Mouse (Mus musculus) embryo, embryonic 10 days (tissue): ENCODE data around the gene Gm17304.
A peak's percentile ranks its signal among the peaks of the same experiment; 100 is the strongest.

Experiments used
- DNase-seq: peaks from one replicate; pipeline ENCODE4 v3.0.0-alpha.2; 2015; ENCODE audit warnings: low spot score

The Gm17304 gene

DNA sequence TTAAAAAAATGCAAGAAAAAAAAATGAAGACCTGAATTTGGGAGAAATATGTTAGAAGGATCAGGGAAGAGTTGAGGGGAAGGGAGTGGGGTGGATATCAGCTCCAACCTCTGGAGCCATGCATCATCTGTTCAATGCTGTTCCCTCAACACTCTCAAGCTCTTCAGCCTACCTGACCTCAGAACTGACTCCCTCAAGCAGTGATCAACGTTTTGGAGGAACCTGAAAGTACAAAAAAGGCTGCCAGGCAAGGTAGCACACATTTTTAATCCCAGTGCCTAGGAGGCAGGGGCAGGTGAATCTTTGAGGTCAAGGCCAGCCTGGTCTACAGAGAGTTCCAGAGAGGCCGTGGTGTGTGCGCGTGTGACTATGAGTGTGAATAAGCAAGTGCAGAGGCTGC lies at the start of gene Gm17304:
Gene Gm17304 (plus strand): TSS at position 301 of the 400 bp plus-strand sequence.
- no peak for DNase-seq

DNA sequence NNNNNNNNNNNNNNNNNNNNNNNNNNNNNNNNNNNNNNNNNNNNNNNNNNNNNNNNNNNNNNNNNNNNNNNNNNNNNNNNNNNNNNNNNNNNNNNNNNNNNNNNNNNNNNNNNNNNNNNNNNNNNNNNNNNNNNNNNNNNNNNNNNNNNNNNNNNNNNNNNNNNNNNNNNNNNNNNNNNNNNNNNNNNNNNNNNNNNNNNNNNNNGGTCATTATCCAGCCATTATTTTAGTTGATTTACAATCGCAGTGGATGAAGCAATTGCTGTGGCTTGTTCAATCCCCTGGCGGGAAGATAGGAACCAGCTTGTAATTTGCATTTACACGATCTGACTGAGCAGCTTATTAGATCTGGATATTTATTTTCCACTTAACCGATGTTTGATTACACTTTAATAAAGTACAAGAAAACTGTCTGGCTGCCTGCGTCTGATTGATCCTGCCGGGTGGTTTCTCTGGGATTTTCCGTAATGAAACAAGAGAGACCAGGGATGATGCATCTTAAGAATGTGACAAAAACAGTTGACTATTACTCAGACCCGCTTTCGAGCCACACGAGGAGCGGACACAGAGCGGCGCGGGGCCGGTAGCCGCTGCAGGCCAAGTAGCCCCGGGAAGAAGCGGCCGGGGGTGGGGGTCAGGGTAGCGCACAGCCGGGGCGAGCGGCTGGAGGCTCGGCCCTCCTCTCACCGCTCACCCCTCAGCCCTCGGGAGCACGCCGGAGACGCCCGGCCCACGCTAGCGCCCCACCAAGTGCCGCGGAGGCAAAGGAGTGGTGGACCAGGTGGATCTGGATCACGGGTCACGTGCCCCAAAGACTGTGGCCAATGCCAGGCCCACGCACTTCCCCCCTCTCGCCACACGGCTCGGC lies 48.0 kb upstream of the Gm17304 start:
- DNase-seq = peak; percentile 16

DNA sequence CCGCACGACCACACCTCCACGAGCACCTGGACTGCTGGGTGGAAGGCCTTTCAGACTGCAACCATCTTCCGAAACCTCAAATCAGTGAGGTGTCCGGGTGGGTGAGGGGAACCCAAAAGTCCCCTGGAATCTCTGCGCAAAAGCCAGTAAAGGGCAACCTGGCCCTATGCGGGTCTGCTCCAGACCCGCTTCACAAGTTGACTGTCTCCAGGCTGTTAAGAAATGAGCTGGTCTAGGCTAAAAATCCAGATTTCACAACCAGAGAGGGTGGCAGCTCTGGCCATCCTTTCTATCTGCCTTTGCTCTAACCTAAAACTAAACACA lies 47.4 kb upstream of the Gm17304 start:
- DNase-seq = no peak

DNA sequence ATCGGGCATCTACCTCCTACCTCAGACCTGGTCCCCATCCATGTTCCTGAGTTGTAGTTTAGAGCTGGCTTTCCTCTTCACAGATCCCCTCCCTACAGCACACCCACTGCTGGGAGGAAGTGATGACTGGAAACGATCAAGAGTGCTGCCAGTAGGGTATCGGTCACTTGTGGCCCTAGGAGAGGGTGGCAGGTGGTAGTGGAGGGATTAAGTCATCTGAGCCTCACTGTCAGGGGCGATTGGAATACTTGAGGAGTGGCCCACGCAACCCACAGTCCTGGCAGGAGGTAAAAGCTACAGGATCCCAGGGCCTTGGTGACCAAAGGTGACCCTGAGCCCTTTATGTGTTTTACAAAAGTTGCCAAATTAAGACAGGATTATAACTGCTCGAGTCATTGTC lies 42.9 kb upstream of the Gm17304 start:
- no peak for DNase-seq

DNA sequence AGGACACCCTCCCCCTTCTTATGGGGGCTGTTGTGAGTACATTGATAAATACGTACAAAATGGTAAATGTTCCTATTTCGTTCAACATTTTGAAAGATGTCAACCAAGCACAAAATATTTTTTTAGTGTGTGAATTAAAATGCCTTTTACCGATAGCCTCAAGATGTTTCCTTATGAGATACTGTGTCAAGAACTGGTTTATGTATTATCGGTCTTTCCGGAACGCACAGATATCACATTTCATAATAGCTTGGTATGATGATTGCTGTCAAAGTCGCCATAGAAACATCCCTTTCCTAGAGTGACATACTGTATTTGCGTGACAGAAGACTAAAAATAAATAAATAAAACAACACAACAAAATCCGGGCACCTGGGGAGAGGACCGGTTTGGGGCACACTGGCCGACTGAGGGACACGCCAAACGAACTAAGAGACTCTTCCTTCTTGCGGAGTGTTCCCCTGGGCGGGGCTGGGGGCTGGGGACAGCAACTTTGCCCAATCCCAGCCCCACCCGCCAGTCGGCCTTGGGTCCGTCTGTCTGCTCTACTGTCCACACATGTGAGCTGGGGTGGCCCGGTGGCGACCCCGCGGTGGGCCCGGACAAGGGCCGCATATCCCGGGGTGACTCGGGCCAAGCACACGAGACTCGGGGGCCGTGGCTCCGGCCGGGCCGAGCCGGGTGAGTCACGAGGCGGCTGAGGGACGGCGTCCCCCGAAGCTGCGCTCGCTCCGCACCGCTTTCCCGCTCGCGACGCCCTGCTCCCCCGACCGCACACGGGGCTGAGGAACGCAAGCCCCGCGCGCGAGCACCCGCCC lies 34.9 kb upstream of the Gm17304 start:
- DNase-seq = no peak

DNA sequence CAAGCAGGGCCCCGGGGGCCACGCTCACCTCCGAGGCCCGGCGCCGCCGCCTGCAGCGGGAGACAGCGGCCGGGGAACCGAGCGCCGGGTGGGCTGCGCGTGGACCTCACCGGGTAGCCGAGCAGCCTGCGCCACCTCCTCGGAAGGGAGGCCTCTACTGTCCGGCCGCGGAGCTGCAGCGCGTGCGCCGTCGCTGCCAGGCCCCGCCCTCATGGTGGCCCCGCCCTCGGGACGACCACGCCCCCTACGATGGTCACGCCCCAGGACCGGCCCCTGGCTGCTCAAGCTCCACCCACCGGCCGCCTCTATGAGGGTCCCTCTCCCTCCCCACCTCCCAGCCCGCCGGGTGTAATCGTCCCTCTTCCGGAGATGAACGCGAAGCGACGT lies 34.3 kb upstream of the Gm17304 start:
- peak; percentile 92 for DNase-seq

DNA sequence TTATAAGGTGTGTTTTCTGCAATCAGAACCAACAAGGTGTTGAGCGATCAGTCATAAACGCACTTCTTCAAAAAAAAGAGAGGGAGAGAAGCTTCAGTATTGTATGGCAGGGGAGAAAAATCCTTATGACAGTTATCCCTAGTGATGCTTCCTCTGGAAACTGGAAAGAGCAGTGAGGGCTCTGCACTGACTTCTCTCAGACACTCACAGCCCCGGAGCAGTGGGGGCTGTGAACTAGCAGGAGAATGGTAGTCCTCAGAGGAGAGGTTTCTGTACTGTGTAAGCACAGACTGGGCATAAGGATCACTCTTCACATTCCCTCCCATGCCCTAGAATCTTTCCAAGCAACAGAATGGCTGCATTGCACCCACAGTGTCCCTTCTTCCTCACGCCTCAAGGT lies 33.8 kb upstream of the Gm17304 start:
- no peak for DNase-seq

DNA sequence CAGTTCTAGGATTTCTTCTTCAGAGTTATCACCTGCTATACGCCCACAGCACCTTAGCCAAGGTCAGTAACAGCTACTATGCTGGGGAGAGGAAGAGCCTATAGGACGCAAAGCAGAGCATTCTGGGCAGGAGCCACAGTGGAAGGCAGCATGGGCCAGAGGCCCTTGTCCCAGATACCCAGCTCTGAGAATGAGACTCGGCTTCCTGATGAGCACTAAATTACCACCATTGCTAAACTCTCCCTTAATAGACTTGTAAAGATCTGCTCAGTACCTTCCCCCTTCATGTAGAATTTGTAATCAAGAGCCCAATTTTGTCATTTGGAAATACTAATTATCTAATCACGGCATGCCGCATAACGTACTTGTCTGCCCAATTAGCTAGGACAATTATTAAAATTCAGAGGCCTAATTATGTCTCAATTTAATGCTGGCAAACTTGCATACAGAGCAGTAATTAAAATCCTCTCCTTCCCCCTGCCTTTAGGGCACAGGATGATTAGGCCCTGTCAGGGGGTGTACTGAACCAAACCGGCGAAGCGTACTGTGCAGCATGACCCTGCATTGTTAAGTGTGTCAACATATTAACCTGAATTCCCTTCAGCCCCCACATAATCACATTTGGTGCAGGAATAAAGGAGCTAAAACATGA lies 31.5 kb upstream of the Gm17304 start:
- no peak for DNase-seq

DNA sequence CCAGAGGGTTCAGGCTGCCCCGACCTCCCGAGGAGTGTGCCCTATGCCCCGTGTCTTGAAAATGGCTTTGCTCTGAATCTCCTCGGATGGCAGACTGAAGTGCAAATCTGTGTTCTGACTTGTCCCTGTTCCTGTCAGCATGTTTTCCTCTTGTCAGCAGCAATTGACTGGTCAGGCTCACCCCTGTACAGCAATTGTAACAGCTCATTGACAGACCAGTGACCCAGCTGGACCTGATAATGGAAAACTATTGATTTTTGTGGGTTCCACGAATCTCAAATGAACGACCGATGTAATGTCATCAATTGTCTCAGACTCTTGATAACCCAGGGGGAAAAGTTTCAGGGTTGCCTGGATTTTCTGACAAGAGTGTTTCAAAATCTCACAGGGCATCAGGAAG lies 28.0 kb upstream of the Gm17304 start:
- no peak for DNase-seq

DNA sequence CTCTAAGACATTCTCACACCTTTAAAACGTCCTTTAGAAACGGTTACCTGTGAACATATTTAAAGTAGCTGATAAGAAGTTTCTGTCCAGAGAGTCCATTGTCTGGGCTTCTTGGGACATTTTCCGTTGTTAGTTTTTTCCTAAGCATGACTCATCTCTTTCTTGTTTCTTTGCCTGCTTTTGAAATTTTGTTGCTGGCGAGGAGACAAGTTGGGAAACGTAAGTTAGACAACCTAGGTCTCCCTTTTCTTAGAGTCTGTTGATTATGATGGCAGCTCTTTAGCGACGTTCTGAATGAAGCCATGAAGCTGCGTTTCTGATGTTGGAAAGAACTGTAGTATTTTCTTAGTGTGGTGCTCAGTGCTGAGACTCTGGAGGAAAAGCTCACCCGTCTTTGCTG lies 19.9 kb upstream of the Gm17304 start:
- no peak for DNase-seq

DNA sequence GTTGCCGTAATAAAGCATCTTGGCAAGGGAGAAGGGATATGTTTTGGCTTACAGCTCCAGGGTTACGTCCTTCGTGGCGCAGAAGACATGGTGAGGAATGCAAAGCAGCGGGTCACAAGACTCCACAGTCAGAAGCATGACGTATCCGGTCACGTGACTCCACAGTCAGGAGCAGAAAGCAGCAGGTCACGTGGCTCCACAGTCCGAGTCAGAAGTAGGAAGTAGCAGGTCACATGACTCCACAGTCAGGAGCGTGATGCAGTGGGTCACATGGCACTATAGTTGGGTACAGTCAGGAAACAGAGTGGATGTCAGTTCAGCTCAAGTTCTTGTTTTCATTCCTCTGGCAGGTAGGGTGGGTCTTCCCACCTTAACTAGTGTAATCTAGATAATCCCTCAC lies 19.2 kb upstream of the Gm17304 start:
- DNase-seq = no peak

DNA sequence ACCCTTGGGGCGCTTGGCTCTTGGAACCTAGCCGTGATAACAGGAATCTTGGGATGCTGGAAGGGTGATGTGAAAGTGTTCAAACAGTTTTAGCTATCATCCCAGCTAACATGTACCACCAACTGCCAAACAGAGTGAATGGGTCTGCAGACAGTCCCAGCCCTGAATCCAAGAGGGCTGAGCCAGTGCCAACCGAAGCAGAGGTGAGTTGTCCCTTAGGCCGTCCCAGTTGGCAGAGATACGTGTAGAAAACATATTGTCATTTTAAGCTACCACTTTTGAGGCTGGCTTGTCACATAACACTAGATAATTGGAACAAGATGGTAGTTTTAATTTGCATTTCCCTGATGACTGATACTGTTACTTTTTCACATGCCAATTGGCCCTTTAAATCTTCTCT lies 18.2 kb upstream of the Gm17304 start:
- no peak for DNase-seq

DNA sequence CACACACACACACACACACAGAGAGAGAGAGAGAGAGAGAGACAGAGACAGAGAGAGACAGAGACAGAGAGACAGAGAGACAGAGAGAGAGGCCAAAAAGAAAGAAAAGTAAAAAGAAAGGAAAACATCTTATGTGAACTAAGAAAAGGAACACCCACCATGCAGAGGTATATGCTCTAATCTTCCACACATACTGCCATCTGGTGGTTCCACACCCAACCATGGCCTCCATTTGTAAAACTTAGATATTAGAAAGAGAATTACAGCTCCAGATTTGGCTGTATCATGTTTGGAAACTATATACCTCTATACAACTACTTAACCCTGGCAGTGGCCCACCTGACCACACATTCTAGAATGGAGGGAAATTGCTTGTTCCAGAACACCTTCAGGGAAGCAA lies 14.5 kb upstream of the Gm17304 start:
- DNase-seq = no peak

DNA sequence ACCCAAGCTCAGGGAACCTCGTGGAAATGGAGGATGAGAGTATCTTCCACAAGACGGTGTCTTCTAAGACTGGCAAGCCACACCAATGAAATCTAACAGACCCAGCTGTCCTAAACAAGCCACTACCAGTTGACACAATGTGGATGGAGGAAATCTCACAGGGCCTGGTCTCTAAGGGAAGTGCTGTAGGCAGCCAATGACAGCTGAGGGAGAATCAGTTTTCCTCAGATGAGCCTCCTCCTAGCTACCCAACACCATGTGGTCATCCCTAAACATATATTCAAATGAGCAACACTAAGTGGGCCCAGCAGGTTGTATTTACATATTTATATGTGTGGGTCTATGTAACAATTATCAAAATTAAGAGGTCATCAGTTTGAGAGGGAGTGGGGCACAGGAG lies 11.4 kb upstream of the Gm17304 start:
- DNase-seq = no peak

DNA sequence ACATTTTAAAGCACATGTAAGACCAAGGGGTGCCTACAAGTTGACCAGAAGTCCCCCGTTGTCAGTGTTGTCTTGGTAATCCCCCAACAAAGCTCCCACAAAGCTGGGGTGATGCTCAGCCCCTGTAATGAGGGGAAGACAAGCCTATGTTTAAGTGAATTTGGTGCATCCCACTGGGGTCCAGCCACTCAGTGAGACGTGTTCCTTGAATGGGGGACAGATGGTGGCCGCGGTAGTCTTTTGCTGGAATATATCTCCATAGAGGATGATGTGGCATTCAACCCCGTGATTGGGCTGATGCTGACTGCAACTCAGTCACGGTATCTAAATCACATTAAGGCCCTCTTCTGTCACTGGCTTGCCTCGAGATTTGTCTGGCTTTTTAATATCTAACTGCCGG lies 9.4 kb upstream of the Gm17304 start:
- no peak for DNase-seq

DNA sequence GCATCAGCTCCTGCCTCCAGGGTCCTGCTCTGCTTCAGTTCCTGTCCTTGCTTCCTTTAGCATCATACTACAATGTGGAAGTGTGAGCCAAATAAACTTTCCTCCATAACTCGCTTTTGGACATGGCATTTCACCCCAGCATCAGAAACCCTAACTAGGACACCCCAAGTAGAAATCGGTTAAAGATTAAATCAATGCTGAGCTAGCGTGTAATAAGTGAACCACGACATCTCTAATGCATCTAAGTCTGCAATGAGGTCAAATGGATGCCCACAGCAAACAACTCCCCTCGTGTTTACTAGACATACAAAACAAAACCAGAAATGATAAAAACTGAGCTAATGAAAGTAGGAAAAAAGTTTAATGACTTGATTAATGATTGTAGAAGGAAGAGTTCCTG lies 4.5 kb upstream of the Gm17304 start:
- no peak for DNase-seq

DNA sequence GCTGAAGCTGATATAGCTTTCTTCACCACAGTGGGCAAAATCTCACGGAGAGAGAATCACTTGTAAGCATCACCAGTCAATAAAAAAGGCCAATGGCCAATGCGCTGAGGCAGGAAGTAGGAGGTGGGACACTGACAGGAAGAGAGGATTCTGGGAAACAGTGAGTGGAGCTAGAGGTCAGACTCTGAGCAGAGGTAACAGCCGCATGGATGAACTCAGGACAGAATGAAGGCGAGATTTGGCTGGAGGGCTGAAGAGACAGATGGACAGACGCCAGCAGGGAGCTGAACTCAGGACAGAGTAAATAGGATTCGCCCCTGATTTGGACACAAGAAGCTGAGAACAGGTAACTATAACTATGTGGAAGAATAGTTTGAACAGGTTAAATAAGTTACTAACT lies 3.8 kb upstream of the Gm17304 start:
- DNase-seq = no peak

DNA sequence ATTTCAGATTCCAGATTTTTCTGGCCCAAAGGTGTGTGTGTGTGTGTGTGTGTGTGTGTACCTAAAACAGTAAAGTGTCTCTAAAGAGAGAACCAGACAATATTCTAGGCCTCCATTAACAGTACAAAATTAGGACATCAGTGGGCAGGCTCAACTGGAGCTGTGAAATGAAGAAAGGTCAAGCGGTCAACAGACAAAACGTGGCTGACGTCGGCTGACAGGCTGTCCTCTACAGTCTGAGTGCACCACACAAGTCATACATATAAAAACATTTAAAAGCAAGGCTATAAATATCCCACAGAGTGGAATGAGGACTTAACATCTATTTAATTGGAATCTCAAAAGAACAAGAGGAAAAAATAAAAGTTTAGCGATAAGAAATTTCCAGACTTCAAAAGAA lies 1.8 kb upstream of the Gm17304 start:
- no peak for DNase-seq

DNA sequence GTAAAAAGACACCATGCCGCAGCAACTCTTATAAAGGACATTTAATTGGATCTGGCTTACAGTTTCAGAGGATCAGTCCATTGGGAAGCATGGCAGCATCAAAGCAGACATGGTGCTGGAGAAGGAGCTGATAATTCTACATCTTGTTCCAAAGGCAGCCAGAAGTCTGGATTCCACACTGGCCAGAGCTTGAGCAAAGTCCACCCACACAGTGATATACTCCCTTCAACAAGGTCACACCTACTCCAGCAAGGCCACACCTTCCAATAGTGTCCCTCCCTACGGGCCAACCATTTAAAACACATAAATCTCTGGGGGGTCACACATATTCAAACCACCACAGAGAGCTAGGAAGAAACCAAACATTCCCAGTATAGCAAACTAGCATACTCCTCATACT lies 3.3 kb downstream of the Gm17304 start:
- DNase-seq = no peak

DNA sequence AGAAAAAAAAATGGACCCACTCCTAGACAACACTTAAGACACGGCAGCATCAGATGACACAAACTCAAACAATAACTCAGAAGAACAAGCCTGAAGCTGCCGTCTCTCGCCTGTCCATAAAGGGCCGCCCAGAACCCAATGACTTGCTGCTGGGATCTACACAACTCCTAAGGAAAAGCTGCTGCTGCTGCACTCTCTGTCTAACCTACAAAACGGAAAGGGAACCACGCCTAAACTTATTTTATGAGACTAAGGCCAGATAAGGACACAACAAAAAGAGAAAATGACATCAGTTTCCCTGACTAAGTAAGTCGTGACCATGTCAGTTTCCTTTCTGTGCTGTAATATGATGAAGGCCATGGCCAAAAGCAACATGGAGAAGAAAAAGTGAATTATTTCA lies 5.7 kb downstream of the Gm17304 start:
- DNase-seq = no peak

DNA sequence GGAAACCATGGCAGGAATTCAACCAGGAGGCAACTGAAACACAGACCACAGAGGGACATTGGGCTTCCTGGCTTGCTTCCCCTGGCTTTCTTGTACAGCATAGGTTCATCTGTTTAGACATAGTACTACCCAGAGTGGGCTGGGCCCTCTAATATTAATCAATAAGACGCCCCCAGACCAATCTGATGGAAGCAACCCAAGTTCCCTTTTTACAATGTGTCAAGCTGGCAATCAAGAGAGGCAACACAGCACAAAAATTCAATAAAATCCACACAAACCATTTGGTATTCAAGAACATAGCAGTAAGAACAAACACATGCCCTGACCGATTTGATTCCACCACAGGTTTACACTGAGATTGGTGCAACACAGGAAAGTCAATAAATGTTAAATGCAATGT lies 6.1 kb downstream of the Gm17304 start:
- DNase-seq = no peak

DNA sequence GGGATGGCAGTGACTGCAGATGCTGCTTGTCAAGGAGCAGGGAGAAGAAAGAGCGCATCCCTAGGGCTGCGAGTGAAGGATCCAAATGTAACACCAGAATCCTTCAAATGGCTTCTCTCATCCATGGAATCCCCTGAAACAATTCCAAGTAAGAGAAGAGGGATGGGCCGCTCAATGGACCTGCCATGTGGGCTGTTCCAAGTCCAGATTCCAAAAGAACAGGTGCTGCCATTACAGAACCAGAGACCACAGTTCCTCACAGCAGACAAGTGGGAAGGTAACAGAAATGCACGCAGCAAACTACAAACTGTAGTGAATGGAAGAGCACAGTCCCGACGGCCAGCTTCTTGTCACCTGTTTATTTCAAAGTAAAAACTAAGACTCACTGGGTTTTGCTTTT lies 11.5 kb downstream of the Gm17304 start:
- no peak for DNase-seq

DNA sequence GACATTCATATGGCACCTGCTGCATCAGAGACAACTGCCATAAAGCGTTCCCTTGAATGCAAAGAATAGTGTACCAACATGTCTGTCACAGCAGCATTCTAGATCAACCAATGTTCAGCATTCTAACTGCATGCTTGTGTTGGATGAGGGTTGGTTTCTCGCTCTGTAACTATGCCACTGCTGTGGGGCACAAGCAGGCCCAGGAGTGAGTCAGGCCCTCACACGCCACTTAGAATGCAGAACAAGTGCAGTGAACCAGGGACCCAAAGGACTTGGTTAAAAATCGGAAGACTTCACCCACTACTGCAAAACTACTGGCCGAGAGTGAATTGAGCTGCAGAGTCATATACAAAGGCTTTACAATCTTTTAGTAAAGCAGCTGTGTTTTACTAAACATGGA lies 13.3 kb downstream of the Gm17304 start:
- no peak for DNase-seq
